Mouse (Mus musculus): ENCODE results near the gene Phf7. TPM values are rescaled to one million over a fixed set of nuclear protein-coding genes. Genes with fewer than 3 reads are reported as not detected.

Gene Phf7
- total RNA-seq, 2 experiments from 2014 or later, result 3.4 to 4.1 TPM

GRCm38 (mm10) chr14:31205562-31206467, 45.3 kb downstream of the Phf7 start:
- intact Hi-C loops (cut with DNase I), result loop anchor here (2.0 kb wide), 1 partner anchor 77 kb away; the partner anchor contains the start of gene Smim4
- DNase-seq (ENCODE audit: low spot score), result no peak

DNA sequence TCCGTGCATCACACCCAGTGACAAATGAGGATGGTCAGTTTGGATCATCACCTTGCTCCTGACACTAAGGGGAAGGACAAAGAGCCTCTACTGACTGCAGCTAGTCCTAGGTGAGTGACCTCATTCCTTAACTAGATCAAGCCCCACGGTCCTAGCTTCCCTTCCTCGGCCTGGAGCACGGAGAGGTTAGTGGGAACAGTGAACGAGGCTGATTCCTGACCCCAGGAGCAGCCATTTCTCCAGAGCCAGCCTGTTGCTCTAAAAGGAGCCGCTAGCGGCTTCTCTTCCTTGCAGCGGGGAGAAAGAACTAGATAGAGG, 45.9 kb downstream of the Phf7 start:
- no peak for DNase-seq (ENCODE audit: low spot score)
- intact Hi-C loops (cut with DNase I), result loop anchor here (2.0 kb wide), 1 partner anchor 76 kb away; the partner anchor contains the start of gene Smim4

DNA sequence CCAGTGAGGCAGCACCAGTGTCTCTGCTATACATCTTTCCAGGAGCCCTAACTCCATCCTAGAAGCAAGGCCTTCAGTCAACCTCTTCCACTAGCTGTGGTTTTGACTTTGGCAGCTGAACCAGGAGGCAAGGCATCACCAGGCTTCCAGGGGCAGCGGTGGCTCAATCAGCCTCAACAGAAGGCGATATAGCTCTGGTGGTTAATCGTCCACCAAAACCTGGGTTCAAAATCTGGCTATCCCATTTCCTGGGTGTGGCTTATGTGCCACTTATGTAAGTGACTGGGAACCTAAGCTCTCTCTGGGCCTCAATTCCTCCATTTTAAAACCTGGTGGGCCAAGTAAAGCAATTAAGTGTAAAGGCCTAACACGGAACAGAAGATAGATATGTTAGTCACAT, 46.3 kb downstream of the Phf7 start:
- intact Hi-C loops (cut with DNase I), result loop anchor here (2.0 to 5.0 kb wide), 2 partner anchors 76 to 183 kb away; partner anchors contain the start of gene Smim4
- DNase-seq (ENCODE audit: low spot score), result no peak

GRCm38 (mm10) chr14:31200038-31200437, 51.1 kb downstream of the Phf7 start:
- DNase-seq (ENCODE audit: low spot score), result no peak
- intact Hi-C loops (cut with DNase I), result loop anchor here (5.0 kb wide), 1 partner anchor 178 kb away; no protein-coding TSS in a partner anchor

- no peak for DNase-seq (ENCODE audit: low spot score)
- intact Hi-C loops (cut with DNase I), result no loop called here
Measured at GRCm38 (mm10) chr14:31199599-31199998, 51.5 kb downstream of the Phf7 start.

DNA sequence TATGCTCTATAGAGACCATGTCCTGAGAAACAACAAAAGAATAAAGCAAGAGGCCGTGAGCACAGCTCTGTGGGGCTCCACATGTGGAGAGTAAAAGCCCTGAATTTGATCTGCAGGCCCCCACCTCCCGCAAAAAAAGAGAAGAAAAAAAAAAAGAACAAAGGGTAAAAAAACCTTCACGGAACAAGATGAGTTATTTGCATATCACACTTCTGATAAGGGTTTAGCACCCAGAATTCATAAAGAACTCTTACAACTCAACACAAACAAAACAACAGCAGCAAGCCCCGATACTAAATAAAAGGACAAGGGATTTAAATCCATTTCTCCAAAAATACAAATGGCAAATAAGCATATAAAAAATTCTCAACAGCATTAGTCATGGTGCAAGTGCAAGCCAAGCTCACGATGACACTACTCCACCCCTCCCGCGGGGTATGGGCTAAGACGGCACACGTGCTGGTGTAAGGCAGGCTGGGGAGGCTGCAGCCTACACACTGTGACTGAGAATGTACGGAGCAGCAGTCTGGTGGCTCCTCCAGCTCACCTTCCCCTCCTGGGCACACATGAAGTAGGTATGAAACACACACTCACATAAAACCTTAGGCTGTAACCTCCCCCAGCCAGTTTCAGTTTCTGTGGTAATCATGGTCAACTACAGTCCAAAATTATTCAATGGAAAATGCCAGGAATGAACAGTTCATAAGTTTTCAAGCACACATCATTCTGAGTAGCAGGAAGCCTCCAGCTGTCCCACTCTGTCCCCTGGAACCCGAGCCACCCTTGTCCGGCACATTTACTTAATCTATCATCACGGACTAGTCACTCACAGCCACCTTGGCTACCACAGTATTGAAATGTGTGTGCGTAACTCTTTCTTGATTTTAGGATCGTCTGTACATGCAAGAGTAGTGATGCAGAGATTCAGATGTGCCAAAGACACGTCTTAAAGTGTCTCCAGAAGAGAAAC, 53.3 kb downstream of the Phf7 start:
- intact Hi-C loops (cut with DNase I), result no loop called here
- DNase-seq (ENCODE audit: low spot score), result no peak

- DNase-seq (ENCODE audit: low spot score), result no peak
- intact Hi-C loops (cut with DNase I), result loop anchor here (2.0 kb wide), 1 partner anchor 67 kb away; the partner anchor contains the start of gene Smim4
Measured at GRCm38 (mm10) chr14:31195968-31196367, 55.1 kb downstream of the Phf7 start.

- intact Hi-C loops (cut with DNase I), result loop anchor here (2.0 kb wide), 1 partner anchor 67 kb away; the partner anchor contains the start of gene Smim4
Measured at GRCm38 (mm10) chr14:31195521-31195920, 55.6 kb downstream of the Phf7 start.

DNA sequence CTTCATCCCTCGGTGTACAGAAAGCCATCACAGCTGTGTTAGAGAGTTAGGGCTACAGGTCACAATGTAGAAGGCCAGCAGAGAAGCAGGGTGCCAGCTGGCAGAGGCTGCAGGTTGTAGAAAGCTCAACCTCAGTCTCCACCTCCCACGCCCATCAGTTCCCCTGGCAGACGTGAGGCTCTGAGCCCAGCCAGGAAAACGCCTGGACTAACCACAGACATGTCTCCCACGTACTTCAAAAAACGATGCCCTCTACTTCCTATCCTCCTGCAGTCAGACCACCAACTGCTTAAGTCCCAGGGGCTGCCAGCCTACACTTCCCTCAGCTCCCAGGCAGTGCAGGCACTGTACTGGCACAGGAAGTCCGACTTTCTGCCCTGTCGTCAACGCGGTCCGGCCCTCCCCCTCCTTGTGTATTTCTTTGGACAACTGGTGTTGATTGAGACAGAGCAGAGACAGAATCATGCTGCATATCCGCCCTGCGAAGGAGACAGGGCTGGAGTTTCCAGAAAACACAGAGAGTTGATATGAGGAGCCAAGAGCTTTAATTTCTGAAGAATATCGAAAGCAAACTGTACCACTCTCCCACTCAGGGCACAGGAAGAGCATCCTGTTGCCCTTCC, 56.1 kb downstream of the Phf7 start:
- intact Hi-C loops (cut with DNase I), result loop anchor here (2.0 kb wide), 1 partner anchor 66 kb away; the partner anchor contains the start of gene Smim4
- DNase-seq (ENCODE audit: low spot score), result peak; percentile 84

More at GRCm38 (mm10) chr14:31195521-31195920, 55.6 kb downstream of the Phf7 start:
- no peak for DNase-seq (ENCODE audit: low spot score)

DNA sequence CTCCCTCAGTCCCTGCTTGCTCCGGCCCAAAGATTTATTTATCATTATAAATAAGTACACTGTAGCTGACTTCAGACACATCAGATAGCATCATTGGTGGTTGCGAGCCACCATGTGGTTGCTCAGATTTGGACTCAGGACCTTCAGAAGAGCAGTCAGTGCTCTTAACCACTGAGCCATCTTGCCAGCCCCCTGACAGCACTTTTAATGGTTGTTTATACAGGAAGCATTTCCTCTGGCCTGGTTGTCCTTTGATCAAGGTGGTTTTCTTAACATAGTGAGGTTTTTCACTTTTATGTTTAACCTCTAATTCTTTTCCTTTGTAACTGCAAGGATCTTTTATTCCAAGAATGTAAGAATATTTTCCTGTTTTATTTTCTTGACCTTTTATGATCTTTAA, 56.7 kb downstream of the Phf7 start:
- no peak for DNase-seq (ENCODE audit: low spot score)
- intact Hi-C loops (cut with DNase I), result loop anchor here (2.0 kb wide), 1 partner anchor 66 kb away; the partner anchor contains the start of gene Smim4

GRCm38 (mm10) chr14:31193791-31194190, 57.3 kb downstream of the Phf7 start:
- no peak for DNase-seq (ENCODE audit: low spot score)
- intact Hi-C loops (cut with DNase I), result loop anchor here (2.0 kb wide), 1 partner anchor 65 kb away; the partner anchor contains the start of gene Smim4

- intact Hi-C loops (cut with DNase I), result no loop called here
- DNase-seq (ENCODE audit: low spot score), result no peak
Measured at GRCm38 (mm10) chr14:31191936-31192335, 59.2 kb downstream of the Phf7 start.

DNA sequence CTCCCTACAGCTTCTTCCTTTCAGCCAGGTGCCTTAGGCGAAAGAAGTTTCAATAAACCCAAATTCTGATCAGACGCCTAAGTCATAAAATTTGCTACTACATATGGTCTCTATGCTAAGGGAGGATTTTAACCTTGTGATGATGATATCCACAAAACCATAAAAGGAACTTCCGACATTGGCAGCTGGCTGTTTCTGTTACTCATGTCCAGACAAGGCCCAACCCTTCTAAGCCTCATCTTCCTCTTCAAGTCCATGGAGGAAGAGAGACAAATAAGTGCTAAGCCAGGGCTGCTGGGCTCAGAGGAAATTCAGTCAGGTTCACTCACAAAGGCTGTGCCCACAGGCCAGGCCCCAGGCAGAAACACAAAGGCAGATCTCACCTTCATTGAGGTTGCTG, 61.8 kb downstream of the Phf7 start:
- no peak for DNase-seq (ENCODE audit: low spot score)
- intact Hi-C loops (cut with DNase I), result no loop called here

GRCm38 (mm10) chr14:31188771-31189181, 62.3 kb downstream of the Phf7 start:
- intact Hi-C loops (cut with DNase I), result no loop called here
- no peak for DNase-seq (ENCODE audit: low spot score)

Other genes with a start within 250 kb of the Phf7 start
- 10 to 100 TPM; 18.5 to 22.1 TPM for gene Glt8d1, start 249.9 kb downstream of the Phf7 start, total RNA-seq (2021)
- 100 to 1,000 TPM; 138 to 145 TPM for gene Spcs1, start 249.6 kb downstream of the Phf7 start, total RNA-seq (2021)
- 10 to 100 TPM; 54.0 to 58.2 TPM for gene Pbrm1, start 232.2 kb downstream of the Phf7 start, total RNA-seq (2021)
- 10 to 100 TPM; 19.5 to 20.5 TPM for gene Gnl3, start 232.2 kb downstream of the Phf7 start, total RNA-seq (2021)
- 10 to 100 TPM; 60.2 to 61.0 TPM for gene Smim4, start 122.4 kb downstream of the Phf7 start, total RNA-seq (2021)
- gene Nt5dc2, start 120.3 kb downstream of the Phf7 start, total RNA-seq (2021), result 10 to 100 TPM; 18.2 to 22.6 TPM
- 10 to 100 TPM; 76.4 to 76.8 TPM for gene Stab1, start 82.7 kb downstream of the Phf7 start, total RNA-seq (2021)
- gene Tnnc1, start 43.0 kb downstream of the Phf7 start, total RNA-seq (2021), result 1,000 to 10,000 TPM; 5,169 to 5,647 TPM
- 100 to 1,000 TPM; 145 to 148 TPM for gene Nisch, start 34.4 kb downstream of the Phf7 start, total RNA-seq (2021)
- 10 to 100 TPM; 12.4 to 16.1 TPM for gene Sema3g, start 33.5 kb downstream of the Phf7 start, total RNA-seq (2021)
- 10 to 100 TPM; 39.5 to 45.5 TPM for gene Bap1, start 133 bp upstream of the Phf7 start, total RNA-seq (2021)
- gene Dnah1, start 72.6 kb upstream of the Phf7 start, total RNA-seq (2021), result under 1 TPM; 0.03 to 0.11 TPM
- 10 to 100 TPM; 31.0 to 32.0 TPM for gene Capn7, start 85.3 kb upstream of the Phf7 start, total RNA-seq (2021)
- gene Sh3bp5, start 184.8 kb upstream of the Phf7 start, total RNA-seq (2021), result 10 to 100 TPM; 41.0 to 58.1 TPM
- 10 to 100 TPM; 10.7 to 11.4 TPM for gene Eaf1, start 243.1 kb upstream of the Phf7 start, total RNA-seq (2021)
- 10 to 100 TPM in 1 of 2 experiments, 1 to 10 TPM in 1; 8.6 to 11.7 TPM for gene Mettl6, start 243.7 kb upstream of the Phf7 start, total RNA-seq (2021)